Mouse (Mus musculus) forebrain, embryonic 10.5 days (tissue): ENCODE results near the gene Setd1b. TPM values are rescaled to one million over a fixed set of nuclear protein-coding genes. Genes with fewer than 3 reads are reported as not detected.

Experiments
- DNase-seq: peaks from one replicate; pipeline ENCODE4 v3.0.0-alpha.2; 2017; ENCODE audit warnings: low spot score; ENCODE audit errors: extremely low spot score
- H3K27ac ChIP-seq: fragments of 300-500 bp; sonication (generic); 2 replicates; pipeline ENCODE4 v1.5.1; 2016; ENCODE audit warnings: mild to moderate bottlenecking
- H3K27me3 ChIP-seq: fragments of 300-500 bp; sonication (generic); 2 replicates; pipeline ENCODE4 v1.6.1; 2016; ENCODE audit warnings: mild to moderate bottlenecking; ENCODE audit not compliant: poor library complexity, severe bottlenecking
- H3K36me3 ChIP-seq: fragments of 300-500 bp; sonication (generic); replicated peaks from 2 replicates; pipeline ENCODE4 v1.6.1; 2016; ENCODE audit warnings: mild to moderate bottlenecking, moderate library complexity
- H3K4me1 ChIP-seq: fragments of 300-500 bp; sonication (generic); 2 replicates; pipeline ENCODE4 v1.6.1; 2016
- H3K4me3 ChIP-seq: fragments of 300-500 bp; sonication (generic); 2 replicates; pipeline ENCODE4 v1.5.1; 2016; ENCODE audit warnings: mild to moderate bottlenecking, moderate library complexity
- H3K9me3 ChIP-seq: fragments of 300-500 bp; sonication (generic); 2 replicates; pipeline ENCODE4 v1.6.1; 2016; ENCODE audit warnings: mild to moderate bottlenecking, moderate library complexity
- WGBS: fragments of 180-500 bp; shearing (Covaris S2); methylation state at CpG from one replicate; pipeline ENCODE4 v1.1.7; 2016; 5-methylcytosine and 5-hydroxymethylcytosine counted together
- polyA plus RNA-seq: library from polyadenylated mRNA; unstranded; fragments of >200 nt; fragmentation: Nextera tagmentation; extraction: Ambion mirVana; gene quantifications from 2 replicates; pipeline ENCODE4 v1.2.1, GENCODE M21; 2016

The Setd1b gene
- polyA plus RNA-seq, 1 experiment from 2014 or later: 8.1 TPM

GRCm38 (mm10) chr5:123148073-123148722 is 6.2 kb downstream of the Setd1b start:
- 0 out of 2 replicates have a peak overlapping the region, but pooled peaks have one; percentile 48 for H3K27ac ChIP-seq
- peaks cover 74% of the 10 kb centered on the region for H3K4me1 ChIP-seq
- peaks cover 93% of the 10 kb centered on the region for H3K36me3 ChIP-seq
- DNase-seq: no peak
- no peaks in the 10 kb centered on the region for H3K9me3 ChIP-seq
- no peaks in the 10 kb centered on the region for H3K27me3 ChIP-seq
- peak overlapping the region; percentile 15; the same call in 1 of the 2 replicates for H3K4me3 ChIP-seq
- whole genome bisulfite sequencing: 87% methylated on average over 25 of the region's 25 CpGs

- H3K4me1 ChIP-seq: peaks cover 59% of the 10 kb centered on the region
- no peaks in the 10 kb centered on the region for H3K27me3 ChIP-seq
- H3K9me3 ChIP-seq: no peaks in the 10 kb centered on the region
- 13% methylated on average over 19 of the region's 19 CpGs for WGBS
- DNase-seq: peak; percentile 89
- H3K36me3 ChIP-seq: peaks cover 100% of the 10 kb centered on the region
- peak overlapping the region; percentile 37 for H3K27ac ChIP-seq
- peak overlapping the region; percentile 42 for H3K4me3 ChIP-seq
Observed at GRCm38 (mm10) chr5:123149451-123150400, 7.7 kb downstream of the Setd1b start.

GRCm38 (mm10) chr5:123150641-123151040 is 8.6 kb downstream of the Setd1b start:
- whole genome bisulfite sequencing: 53% methylated on average over 7 of the region's 7 CpGs
- Histone ChIP-seq H3K9me3 (no peaks in the 10 kb centered on the region), H3K4me3 (peak overlapping the region; percentile 42), H3K27ac (peak overlapping the region; percentile 37; the same call in 1 of the 2 replicates), H3K36me3 (peaks cover 99% of the 10 kb centered on the region), H3K27me3 (no peaks in the 10 kb centered on the region), H3K4me1 (peaks cover 50% of the 10 kb centered on the region)
- no peak for DNase-seq

- WGBS: 63% methylated on average over 7 of the region's 7 CpGs
- Histone ChIP-seq H3K27me3 (no peaks in the 10 kb centered on the region), H3K4me3 (peak overlapping the region; percentile 42; the same call in 1 of the 2 replicates), H3K36me3 (peaks cover 97% of the 10 kb centered on the region), H3K4me1 (peaks cover 45% of the 10 kb centered on the region), H3K27ac (0 out of 2 replicates have a peak overlapping the region, but pooled peaks have one; percentile 37), H3K9me3 (no peaks in the 10 kb centered on the region)
- DNase-seq: no peak
Observed at GRCm38 (mm10) chr5:123151077-123151476, 9.1 kb downstream of the Setd1b start.

GRCm38 (mm10) chr5:123151707-123152362 is 9.8 kb downstream of the Setd1b start:
- Histone ChIP-seq H3K4me1 (peaks cover 38% of the 10 kb centered on the region), H3K9me3 (no peaks in the 10 kb centered on the region), H3K36me3 (peaks cover 97% of the 10 kb centered on the region), H3K27me3 (no peaks in the 10 kb centered on the region), H3K4me3 (no peak overlapping the region), H3K27ac (no peak overlapping the region)
- no peak for DNase-seq
- WGBS: 95% methylated on average over 19 of the region's 19 CpGs

GRCm38 (mm10) chr5:123152901-123153300 is 10.9 kb downstream of the Setd1b start:
- WGBS: 90% methylated on average over 1 of the region's 1 CpGs
- no peak overlapping the region for H3K27ac ChIP-seq
- no peaks in the 10 kb centered on the region for H3K9me3 ChIP-seq
- H3K4me1 ChIP-seq: peaks cover 34% of the 10 kb centered on the region
- no peak overlapping the region for H3K4me3 ChIP-seq
- peaks cover 97% of the 10 kb centered on the region for H3K36me3 ChIP-seq
- H3K27me3 ChIP-seq: no peaks in the 10 kb centered on the region
- DNase-seq: no peak

GRCm38 (mm10) chr5:123155425-123155824 is 13.4 kb downstream of the Setd1b start:
- no peak overlapping the region for H3K4me3 ChIP-seq
- 64% methylated on average over 7 of the region's 7 CpGs for WGBS
- H3K9me3 ChIP-seq: no peaks in the 10 kb centered on the region
- H3K4me1 ChIP-seq: peaks cover 8% of the 10 kb centered on the region
- no peaks in the 10 kb centered on the region for H3K27me3 ChIP-seq
- H3K27ac ChIP-seq: no peak overlapping the region
- DNase-seq: peak; percentile 68
- peaks cover 97% of the 10 kb centered on the region for H3K36me3 ChIP-seq

- H3K27ac ChIP-seq: no peak overlapping the region
- H3K36me3 ChIP-seq: peaks cover 97% of the 10 kb centered on the region
- WGBS: 85% methylated on average over 12 of the region's 12 CpGs
- H3K4me1 ChIP-seq: no peaks in the 10 kb centered on the region
- no peak for DNase-seq
- no peak overlapping the region for H3K4me3 ChIP-seq
- H3K27me3 ChIP-seq: no peaks in the 10 kb centered on the region
- no peaks in the 10 kb centered on the region for H3K9me3 ChIP-seq
Observed at GRCm38 (mm10) chr5:123156763-123157162, 14.8 kb downstream of the Setd1b start.

GRCm38 (mm10) chr5:123157972-123158371 is 16.0 kb downstream of the Setd1b start:
- no peak overlapping the region for H3K4me3 ChIP-seq
- no peaks in the 10 kb centered on the region for H3K9me3 ChIP-seq
- H3K27ac ChIP-seq: no peak overlapping the region
- peaks cover 97% of the 10 kb centered on the region for H3K36me3 ChIP-seq
- H3K4me1 ChIP-seq: no peaks in the 10 kb centered on the region
- no peaks in the 10 kb centered on the region for H3K27me3 ChIP-seq
- 88% methylated on average over 4 of the region's 4 CpGs for WGBS
- no peak for DNase-seq

GRCm38 (mm10) chr5:123159446-123159845 is 17.5 kb downstream of the Setd1b start:
- Histone ChIP-seq H3K4me3 (no peak overlapping the region), H3K36me3 (peaks cover 97% of the 10 kb centered on the region), H3K9me3 (no peaks in the 10 kb centered on the region), H3K27me3 (no peaks in the 10 kb centered on the region), H3K27ac (no peak overlapping the region), H3K4me1 (no peaks in the 10 kb centered on the region)
- DNase-seq: no peak
- WGBS: 91% methylated on average over 4 of the region's 4 CpGs

GRCm38 (mm10) chr5:123159866-123160265 is 17.9 kb downstream of the Setd1b start:
- no peak overlapping the region for H3K4me3 ChIP-seq
- peaks cover 97% of the 10 kb centered on the region for H3K36me3 ChIP-seq
- H3K27ac ChIP-seq: no peak overlapping the region
- WGBS: 93% methylated on average over 15 of the region's 15 CpGs
- no peaks in the 10 kb centered on the region for H3K4me1 ChIP-seq
- DNase-seq: no peak
- H3K9me3 ChIP-seq: no peaks in the 10 kb centered on the region
- no peaks in the 10 kb centered on the region for H3K27me3 ChIP-seq

- Histone ChIP-seq H3K4me1 (no peaks in the 10 kb centered on the region), H3K27ac (no peak overlapping the region), H3K9me3 (no peaks in the 10 kb centered on the region), H3K36me3 (peaks cover 92% of the 10 kb centered on the region), H3K27me3 (no peaks in the 10 kb centered on the region), H3K4me3 (no peak overlapping the region)
- DNase-seq: no peak
- WGBS: 89% methylated on average over 11 of the region's 15 CpGs
Observed at GRCm38 (mm10) chr5:123160341-123160740, 18.3 kb downstream of the Setd1b start.
